Mouse (Mus musculus) stomach, embryonic 15.5 days (tissue): ENCODE results near the gene Foxp4. TPM values are rescaled to one million over a fixed set of nuclear protein-coding genes. Genes with fewer than 3 reads are reported as not detected.
A peak's percentile ranks its signal among the peaks of the same experiment; 100 is the strongest.

Experiments used
- ATAC-seq: fragments of 200-750 bp; cut with Nextera tagmentation; 2 replicates; pipeline ENCODE4 v1.8.0; 2017; ENCODE audit warnings: low read depth, moderate number of reproducible peaks, moderate TSS enrichment; ENCODE audit not compliant: insufficient read depth, low FRiP score
- H3K27ac ChIP-seq: fragments of 300-500 bp; sonication (generic); 2 replicates; pipeline ENCODE4 v1.5.1; 2015; ENCODE audit warnings: mild to moderate bottlenecking, inconsistent platforms
- H3K27me3 ChIP-seq: fragments of 300-500 bp; sonication (generic); replicated peaks from 2 replicates; pipeline ENCODE4 v1.6.1; 2015; ENCODE audit warnings: inconsistent platforms
- H3K36me3 ChIP-seq: fragments of 300-500 bp; sonication (generic); 2 replicates; pipeline ENCODE4 v1.6.1; 2015; ENCODE audit warnings: inconsistent platforms
- H3K4me1 ChIP-seq: fragments of 300-500 bp; sonication (generic); 2 replicates; pipeline ENCODE4 v1.6.1; 2015; ENCODE audit warnings: inconsistent platforms
- H3K4me2 ChIP-seq: fragments of 300-500 bp; sonication (generic); 2 replicates; pipeline ENCODE4 v1.6.1; 2015; ENCODE audit warnings: mild to moderate bottlenecking, inconsistent platforms
- H3K4me3 ChIP-seq: fragments of 300-500 bp; sonication (generic); replicated peaks from 2 replicates; pipeline ENCODE4 v1.5.1; 2015; ENCODE audit warnings: inconsistent platforms
- H3K9ac ChIP-seq: fragments of 300-500 bp; sonication (generic); 2 replicates; pipeline ENCODE4 v1.6.1; 2015; ENCODE audit warnings: inconsistent platforms
- H3K9me3 ChIP-seq: fragments of 300-500 bp; sonication (generic); 2 replicates; pipeline ENCODE4 v1.6.1; 2016; ENCODE audit warnings: inconsistent platforms
- WGBS: fragments of 180-500 bp; shearing (Covaris S2); methylation state at CpG from one replicate; pipeline ENCODE4 v1.1.7; 2015; 5-methylcytosine and 5-hydroxymethylcytosine counted together
- polyA plus RNA-seq: library from polyadenylated mRNA; unstranded; fragments of >200 nt; fragmentation: Nextera tagmentation; extraction: Ambion mirVana; gene quantifications from 2 replicates; pipeline ENCODE4 v1.2.1, GENCODE M21; 2015

The Foxp4 gene
- polyA plus RNA-seq, 1 experiment from 2014 or later, result 25.0 TPM

DNA sequence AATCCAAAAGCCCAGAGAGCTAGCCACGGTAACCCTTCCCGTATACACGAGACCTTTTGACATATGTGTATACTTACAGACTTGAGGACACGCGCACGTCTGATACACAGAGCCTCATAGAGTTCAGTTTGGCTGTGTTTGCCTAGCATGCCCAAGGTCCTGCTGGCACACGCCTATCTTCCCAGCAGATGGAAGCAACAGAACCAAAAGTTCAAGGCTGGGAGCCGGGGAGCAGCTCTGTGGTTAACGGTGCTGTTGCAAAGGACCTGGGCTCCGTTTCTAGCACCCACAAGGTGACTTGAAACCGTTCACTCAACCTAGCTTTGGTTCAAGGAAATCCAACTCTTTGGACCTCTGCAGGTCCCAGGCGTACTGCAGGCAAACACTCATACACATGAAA, 25.0 kb upstream of the Foxp4 start:
- H3K9me3 ChIP-seq, result no peaks in the 10 kb centered on the region
- no peaks in the 10 kb centered on the region for H3K36me3 ChIP-seq
- 89% methylated on average over 12 of the region's 12 CpGs for WGBS
- H3K4me3 ChIP-seq, result no peak overlapping the region
- no peak for ATAC-seq
- peaks cover 27% of the 10 kb centered on the region for H3K4me1 ChIP-seq
- no peak overlapping the region for H3K27ac ChIP-seq
- no peak overlapping the region for H3K9ac ChIP-seq
- no peak overlapping the region for H3K4me2 ChIP-seq
- H3K27me3 ChIP-seq, result no peaks in the 10 kb centered on the region

GRCm38 (mm10) chr17:47948753-47949152, 24.3 kb upstream of the Foxp4 start:
- Histone ChIP-seq H3K4me2 (no peak overlapping the region), H3K9me3 (no peaks in the 10 kb centered on the region), H3K27ac (no peak overlapping the region), H3K27me3 (no peaks in the 10 kb centered on the region), H3K4me1 (peaks cover 23% of the 10 kb centered on the region), H3K36me3 (no peaks in the 10 kb centered on the region), H3K4me3 (no peak overlapping the region), H3K9ac (no peak overlapping the region)
- ATAC-seq, result no peak
- WGBS, result 72% methylated on average over 5 of the region's 5 CpGs

DNA sequence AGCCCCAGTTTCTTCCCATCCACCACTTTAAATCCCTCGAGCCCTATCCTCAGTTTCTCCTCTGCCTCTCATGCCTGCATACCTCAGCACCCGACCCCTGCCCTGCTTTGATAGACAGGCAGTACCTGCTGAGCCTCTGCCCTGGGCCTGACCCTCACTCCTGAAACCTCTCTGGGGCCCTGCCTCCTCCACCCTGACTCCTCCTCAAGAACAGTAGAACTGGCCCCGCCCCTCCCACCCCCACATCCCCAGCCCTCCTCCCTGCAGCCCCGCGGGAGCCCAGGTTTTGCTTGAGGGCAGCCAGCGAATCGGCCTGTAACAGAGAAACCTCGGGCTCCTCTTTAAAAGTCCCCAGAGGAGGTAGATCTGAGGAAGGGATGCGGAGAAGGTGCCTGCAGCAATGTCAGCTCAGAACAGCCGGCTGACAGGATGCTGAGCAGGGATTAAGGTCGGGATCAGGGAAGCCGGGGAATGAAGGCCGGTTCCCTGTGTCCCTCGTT, 22.5 kb upstream of the Foxp4 start:
- peak; percentile 64 for ATAC-seq
- Histone ChIP-seq H3K27me3 (no peaks in the 10 kb centered on the region), H3K4me2 (peak overlapping the region; percentile 36), H3K36me3 (no peaks in the 10 kb centered on the region), H3K27ac (0 out of 2 replicates have a peak overlapping the region, but pooled peaks have one; percentile 35), H3K9me3 (no peaks in the 10 kb centered on the region), H3K4me3 (peak overlapping the region; percentile 12), H3K9ac (no peak overlapping the region), H3K4me1 (peaks cover 16% of the 10 kb centered on the region)
- WGBS, result 9% methylated on average over 14 of the region's 14 CpGs

DNA sequence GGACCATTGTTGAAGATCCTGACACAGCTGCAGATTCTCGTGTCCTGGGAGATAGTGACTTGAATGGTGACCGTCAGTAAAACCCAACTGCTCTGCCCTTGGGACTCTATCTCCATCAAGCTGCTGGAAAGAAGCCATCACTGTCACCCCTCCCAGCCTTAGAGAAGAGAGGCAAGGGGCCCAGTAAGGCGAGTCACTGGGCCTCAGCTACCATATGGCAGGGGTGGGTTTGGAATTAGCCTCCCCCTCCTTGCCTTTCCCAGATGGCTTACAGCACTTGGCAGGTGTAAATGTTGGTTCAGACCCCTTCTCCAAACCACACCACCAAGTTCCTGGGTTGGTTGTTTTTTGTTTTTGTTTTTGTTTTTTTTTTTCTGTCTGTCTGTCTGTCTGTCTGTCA, 21.7 kb upstream of the Foxp4 start:
- no peak for ATAC-seq
- no peak overlapping the region for H3K27ac ChIP-seq
- H3K27me3 ChIP-seq, result no peaks in the 10 kb centered on the region
- H3K4me2 ChIP-seq, result no peak overlapping the region
- H3K36me3 ChIP-seq, result no peaks in the 10 kb centered on the region
- H3K4me3 ChIP-seq, result no peak overlapping the region
- no peaks in the 10 kb centered on the region for H3K9me3 ChIP-seq
- peaks cover 16% of the 10 kb centered on the region for H3K4me1 ChIP-seq
- 65% methylated on average over 3 of the region's 3 CpGs for WGBS
- no peak overlapping the region for H3K9ac ChIP-seq

- WGBS, result 34% methylated on average over 9 of the region's 9 CpGs
- Histone ChIP-seq H3K9me3 (no peaks in the 10 kb centered on the region), H3K27me3 (no peaks in the 10 kb centered on the region), H3K4me2 (no peak overlapping the region), H3K27ac (no peak overlapping the region), H3K9ac (no peak overlapping the region), H3K36me3 (no peaks in the 10 kb centered on the region), H3K4me1 (peaks cover 16% of the 10 kb centered on the region), H3K4me3 (no peak overlapping the region)
- ATAC-seq, result no peak
Observed at GRCm38 (mm10) chr17:47943103-47943870, 18.8 kb upstream of the Foxp4 start.

DNA sequence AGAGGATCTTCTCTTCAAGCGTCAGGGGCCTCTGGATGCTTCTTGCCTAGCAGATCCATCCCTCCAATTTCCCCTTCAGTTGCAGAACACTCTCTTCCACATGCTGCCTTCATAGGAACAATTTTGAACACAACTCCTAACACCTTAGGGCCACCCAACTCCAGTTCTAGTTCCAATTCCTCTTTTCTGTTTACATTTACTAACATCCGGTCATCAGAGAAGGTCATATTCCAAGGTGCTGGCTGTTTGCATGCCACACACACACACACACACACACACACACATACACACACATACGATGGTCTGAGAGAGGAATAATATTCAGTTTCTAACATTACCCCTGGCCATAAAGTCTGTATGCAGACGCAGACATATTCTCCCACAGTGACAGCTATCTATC, 17.6 kb upstream of the Foxp4 start:
- no peaks in the 10 kb centered on the region for H3K36me3 ChIP-seq
- H3K9me3 ChIP-seq, result no peaks in the 10 kb centered on the region
- no peak overlapping the region for H3K4me2 ChIP-seq
- no peak overlapping the region for H3K27ac ChIP-seq
- H3K27me3 ChIP-seq, result no peaks in the 10 kb centered on the region
- ATAC-seq, result no peak
- H3K4me1 ChIP-seq, result peaks cover 10% of the 10 kb centered on the region; the same call in 1 of the 2 replicates
- no peak overlapping the region for H3K9ac ChIP-seq
- no peak overlapping the region for H3K4me3 ChIP-seq
- WGBS, result 68% methylated on average over 4 of the region's 4 CpGs

DNA sequence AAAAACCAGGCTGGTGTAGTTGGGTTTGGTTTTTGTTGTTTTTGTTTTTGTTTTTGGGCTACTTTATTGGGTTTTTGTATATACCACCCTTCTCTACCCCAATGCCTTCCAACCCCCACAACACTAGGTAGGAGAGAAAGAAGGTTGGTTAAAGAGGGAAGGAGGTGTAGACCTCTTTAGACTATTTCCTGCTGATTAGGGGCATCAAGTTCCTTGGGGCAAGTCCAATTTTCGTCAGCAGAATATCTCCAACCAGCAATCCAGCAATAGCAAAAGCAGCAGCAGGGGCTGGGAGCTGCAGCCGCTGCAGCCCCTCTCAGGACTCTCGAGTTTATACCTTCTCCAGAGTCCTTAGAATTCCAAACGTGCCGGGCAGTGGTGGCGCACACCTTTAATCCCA, 14.4 kb upstream of the Foxp4 start:
- Histone ChIP-seq H3K27ac (no peak overlapping the region), H3K4me2 (no peak overlapping the region), H3K9me3 (no peaks in the 10 kb centered on the region), H3K9ac (no peak overlapping the region), H3K4me1 (peaks cover 6% of the 10 kb centered on the region; the same call in 1 of the 2 replicates), H3K4me3 (no peak overlapping the region), H3K36me3 (no peaks in the 10 kb centered on the region), H3K27me3 (no peaks in the 10 kb centered on the region)
- no peak for ATAC-seq
- WGBS, result 67% methylated on average over 6 of the region's 6 CpGs

GRCm38 (mm10) chr17:47937926-47938600, 13.6 kb upstream of the Foxp4 start:
- H3K36me3 ChIP-seq, result no peaks in the 10 kb centered on the region
- no peak for ATAC-seq
- H3K27me3 ChIP-seq, result no peaks in the 10 kb centered on the region
- H3K9ac ChIP-seq, result no peak overlapping the region
- no peak overlapping the region for H3K27ac ChIP-seq
- peaks cover 1% of the 10 kb centered on the region; the same call in 1 of the 2 replicates for H3K4me1 ChIP-seq
- H3K4me2 ChIP-seq, result no peak overlapping the region
- WGBS, result 59% methylated on average over 10 of the region's 10 CpGs
- no peaks in the 10 kb centered on the region for H3K9me3 ChIP-seq
- no peak overlapping the region for H3K4me3 ChIP-seq

GRCm38 (mm10) chr17:47936591-47936990, 12.1 kb upstream of the Foxp4 start:
- ATAC-seq, result no peak
- Histone ChIP-seq H3K4me2 (no peak overlapping the region), H3K27ac (no peak overlapping the region), H3K9me3 (no peaks in the 10 kb centered on the region), H3K27me3 (no peaks in the 10 kb centered on the region), H3K9ac (no peak overlapping the region), H3K4me1 (no peaks in the 10 kb centered on the region), H3K36me3 (no peaks in the 10 kb centered on the region), H3K4me3 (no peak overlapping the region)
- WGBS, result 70% methylated on average over 4 of the region's 4 CpGs

DNA sequence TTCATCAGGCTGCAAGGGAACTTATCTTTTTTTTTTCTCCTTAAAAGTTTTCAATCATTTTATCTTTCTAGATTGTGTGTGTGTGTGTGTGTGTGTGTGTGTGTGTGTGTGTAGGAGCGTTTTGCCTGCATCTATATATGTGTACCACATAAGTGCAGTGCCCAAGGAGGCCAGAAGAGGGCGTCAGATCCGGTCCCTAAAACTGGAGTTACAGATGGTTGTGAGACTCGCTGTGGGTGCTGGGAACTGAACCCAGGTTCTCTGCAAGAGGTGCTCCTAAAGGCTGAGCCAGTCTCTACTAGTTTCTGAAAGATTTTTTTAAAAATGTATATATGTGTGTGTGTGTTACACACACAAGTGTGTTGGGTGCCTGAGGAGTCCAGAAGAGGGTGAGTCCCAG, 5.0 kb upstream of the Foxp4 start:
- no peak overlapping the region for H3K4me2 ChIP-seq
- ATAC-seq, result no peak
- WGBS, result 88% methylated on average over 4 of the region's 4 CpGs

DNA sequence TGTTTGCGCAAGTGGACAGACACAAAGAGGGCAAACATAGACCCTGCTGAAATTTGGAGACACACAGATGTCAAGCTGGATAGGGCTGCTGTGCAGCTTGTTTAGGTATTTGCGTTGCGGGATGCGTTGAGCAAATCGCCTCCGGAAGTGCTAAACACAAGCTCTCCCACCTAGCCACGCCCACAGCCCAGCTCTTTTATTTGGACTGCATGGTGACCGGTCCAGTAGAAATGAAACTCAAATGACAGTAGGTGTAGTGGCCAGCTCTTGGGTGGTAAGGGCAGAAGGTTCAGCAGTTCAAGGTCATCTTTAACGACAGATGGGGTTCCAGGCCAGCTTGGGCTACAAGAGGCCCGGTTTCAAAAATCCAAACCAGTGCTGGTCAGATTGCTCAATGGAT, 1.5 kb upstream of the Foxp4 start:
- ATAC-seq, result no peak
- H3K27me3 ChIP-seq, result no peaks in the 10 kb centered on the region
- H3K27ac ChIP-seq, result peak overlapping the region; percentile 98
- WGBS, result 36% methylated on average over 10 of the region's 10 CpGs
- H3K4me3 ChIP-seq, result peak overlapping the region; percentile 75; the same call in 1 of the 2 replicates
- no peaks in the 10 kb centered on the region for H3K9me3 ChIP-seq
- peak overlapping the region; percentile 74 for H3K4me2 ChIP-seq
- no peaks in the 10 kb centered on the region for H3K36me3 ChIP-seq
- peaks cover 21% of the 10 kb centered on the region for H3K4me1 ChIP-seq
- no peak overlapping the region for H3K9ac ChIP-seq

More for the DNA sequence above, 5.0 kb upstream of the Foxp4 start:
- H3K4me3 ChIP-seq, result no peak overlapping the region
- no peaks in the 10 kb centered on the region for H3K27me3 ChIP-seq
- no peak overlapping the region for H3K9ac ChIP-seq
- no peaks in the 10 kb centered on the region for H3K36me3 ChIP-seq
- peaks cover 8% of the 10 kb centered on the region; the same call in 1 of the 2 replicates for H3K4me1 ChIP-seq
- no peaks in the 10 kb centered on the region for H3K9me3 ChIP-seq
- no peak overlapping the region for H3K27ac ChIP-seq

GRCm38 (mm10) chr17:47925340-47925926, 988 bp upstream of the Foxp4 start:
- Histone ChIP-seq H3K9me3 (no peaks in the 10 kb centered on the region), H3K27me3 (no peaks in the 10 kb centered on the region), H3K27ac (peak overlapping the region; percentile 98), H3K4me3 (peak overlapping the region; percentile 75), H3K4me2 (peak overlapping the region; percentile 74), H3K36me3 (no peaks in the 10 kb centered on the region), H3K9ac (peak overlapping the region; percentile 1; the same call in 1 of the 2 replicates), H3K4me1 (peaks cover 21% of the 10 kb centered on the region)
- ATAC-seq, result peak; percentile 0; the same call in 1 of the 2 replicates
- 4% methylated on average over 13 of the region's 13 CpGs for WGBS
